Mouse (Mus musculus): ENCODE results near the gene Spata13. TPM values are rescaled to one million over a fixed set of nuclear protein-coding genes. Genes with fewer than 3 reads are reported as not detected.

Gene Spata13
- total RNA-seq (2018; cell fraction: chromatin; rRNA removed): 10 to 100 TPM in 3 of 26 experiments, 1 to 10 TPM in 19, under 1 TPM in 4; 0.57 to 19.9 (median 2.8) TPM
- total RNA-seq (2018; cell fraction: cytosol; rRNA removed): 10 to 100 TPM in 1 of 26 experiments, 1 to 10 TPM in 21, under 1 TPM in 4; 0.68 to 13.5 (median 1.7) TPM
- 10 to 100 TPM in 4 of 26 experiments, 1 to 10 TPM in 22; 1.0 to 14.7 (median 4.2) TPM for total RNA-seq (2018; cell fraction: nucleus; rRNA removed)
- 0.43 to 2.3 TPM (median 2.2 TPM) in 3 replicates for polyA plus RNA-seq (2018)

DNA sequence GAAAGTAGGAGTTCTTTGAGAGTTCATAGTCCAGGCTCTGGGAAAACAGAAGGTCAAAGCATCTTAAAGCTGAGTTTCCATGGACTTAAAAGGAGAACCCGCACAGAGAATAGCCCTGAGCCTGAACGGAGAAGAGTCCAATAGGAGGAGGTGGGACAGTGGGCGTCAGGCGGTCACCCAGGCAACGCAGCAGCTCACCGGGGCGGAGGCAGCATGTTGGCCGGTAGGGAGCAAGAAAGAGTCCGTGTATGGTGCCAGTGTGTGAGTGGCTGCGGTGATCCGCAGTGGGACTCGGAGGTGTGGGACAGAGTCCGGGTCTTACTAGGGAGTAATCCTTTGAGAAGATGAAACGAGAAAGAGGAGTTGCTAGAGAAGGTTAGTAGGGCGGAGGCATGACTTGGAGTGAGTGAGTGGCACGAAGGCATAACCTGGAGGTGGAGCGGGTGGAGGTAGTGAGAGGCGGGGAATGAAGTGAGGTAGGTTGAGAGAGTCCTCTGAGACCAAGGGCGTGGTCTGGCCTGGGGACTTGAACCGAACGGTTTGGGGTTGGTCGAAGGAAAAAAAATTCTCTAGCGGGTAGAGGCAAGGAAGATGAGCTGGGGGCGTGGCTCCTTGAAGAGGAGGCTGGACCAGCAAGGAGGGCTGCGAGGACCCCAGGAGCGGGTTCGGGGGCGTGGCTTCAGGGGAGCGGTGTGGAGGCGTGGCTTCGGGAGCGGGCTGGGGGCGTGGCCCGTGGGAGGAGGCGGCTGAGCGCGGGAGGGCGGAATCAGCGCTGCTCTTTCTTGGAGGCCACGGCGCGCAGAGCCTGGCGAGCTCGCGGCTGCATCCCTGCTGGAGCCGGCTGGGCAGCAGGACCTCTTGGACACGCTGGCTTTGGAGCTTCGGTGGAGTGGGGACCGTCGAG lies at the start of gene Spata13:
Spata13 (plus strand) TSS at position 41 of the 904 bp plus-strand sequence.
- Histone ChIP-seq H3K79me2 (ENCODE audit: inconsistent target) (no peaks in the 10 kb centered on the region), H3K4me3 (ENCODE audit: inconsistent target) (no peak within 1 kb of the TSS), H3K36me3 (ENCODE audit: inconsistent target) (no peaks in the 10 kb centered on the region), H3K27ac (no peak within 1 kb of the TSS)
- WGBS (ENCODE audit: missing documents): under 1% methylated on average over 50 of the region's 50 CpGs

DNA sequence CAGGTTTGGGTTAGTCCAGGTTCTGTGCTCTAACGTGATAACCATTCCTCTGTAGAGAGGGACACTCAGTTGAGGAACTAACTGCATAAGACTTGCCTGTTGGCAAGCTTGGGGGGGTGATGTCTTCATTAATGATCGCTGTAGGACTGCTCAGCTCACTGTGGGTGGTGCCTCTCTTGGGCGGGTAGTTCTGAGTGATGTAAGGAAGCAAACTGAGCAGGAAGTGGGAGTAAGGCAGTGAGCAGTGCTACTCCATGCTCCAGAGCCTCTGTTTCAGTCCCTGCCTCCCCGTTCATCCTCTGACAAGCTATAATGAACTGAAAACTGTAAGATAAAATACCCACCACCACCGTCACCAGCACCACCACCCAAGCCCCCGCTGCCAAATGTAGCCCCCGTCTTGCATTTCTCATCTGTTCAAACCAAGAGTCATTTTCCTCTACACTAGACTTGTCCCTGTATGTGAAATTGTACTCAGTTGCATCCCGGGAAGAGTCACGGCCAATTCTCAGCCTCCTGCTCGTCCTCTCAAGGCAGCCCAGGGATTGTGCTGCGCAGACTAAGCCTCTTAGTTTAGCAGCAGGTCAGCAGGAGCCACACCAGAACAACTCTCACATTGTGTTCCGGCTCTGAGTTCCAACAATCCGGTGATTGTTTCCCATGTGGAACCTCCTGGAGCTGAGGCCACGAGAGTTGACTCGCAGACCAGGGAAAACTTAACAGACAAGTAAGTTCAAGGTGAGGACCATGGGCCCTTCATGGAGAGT lies 46.9 kb upstream of the Spata13 start:
- WGBS (ENCODE audit: missing documents): 80% methylated on average over 15 of the region's 15 CpGs
- Histone ChIP-seq H3K27ac (no peak overlapping the region), H3K36me3 (ENCODE audit: inconsistent target) (no peaks in the 10 kb centered on the region), H3K4me3 (ENCODE audit: inconsistent target) (no peak overlapping the region), H3K79me2 (ENCODE audit: inconsistent target) (no peaks in the 10 kb centered on the region)

GRCm38 (mm10) chr14:60589001-60589400 lies 44.8 kb upstream of the Spata13 start:
- 72% methylated on average over 2 of the region's 2 CpGs for WGBS (ENCODE audit: missing documents)
- no peak overlapping the region for H3K4me3 ChIP-seq (ENCODE audit: inconsistent target)

DNA sequence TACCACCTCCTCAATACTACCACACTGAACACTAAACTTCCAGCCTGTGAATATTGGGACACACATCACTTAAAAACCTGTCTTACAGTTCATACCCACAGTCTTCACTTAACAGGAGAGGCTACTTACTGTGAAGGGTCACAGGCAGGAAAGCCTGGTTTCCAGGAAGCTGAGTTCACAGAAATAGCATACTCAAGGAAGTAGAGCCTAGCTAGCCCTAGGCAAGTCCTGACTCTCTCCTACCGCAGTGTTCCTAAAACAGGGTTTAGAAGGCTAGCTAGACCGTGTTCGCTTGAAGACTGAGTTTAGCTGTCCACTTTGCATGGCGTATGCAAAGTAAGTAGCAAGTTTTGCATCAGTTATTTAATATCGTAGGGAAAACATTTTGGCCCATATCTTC lies 41.5 kb upstream of the Spata13 start:
- Histone ChIP-seq H3K79me2 (ENCODE audit: inconsistent target) (no peaks in the 10 kb centered on the region), H3K27ac (no peak overlapping the region), H3K4me3 (ENCODE audit: inconsistent target) (no peak overlapping the region), H3K36me3 (ENCODE audit: inconsistent target) (no peaks in the 10 kb centered on the region)
- WGBS (ENCODE audit: missing documents): 8% methylated on average over 5 of the region's 5 CpGs

More at GRCm38 (mm10) chr14:60589001-60589400, 44.8 kb upstream of the Spata13 start:
- Histone ChIP-seq H3K36me3 (ENCODE audit: inconsistent target) (no peaks in the 10 kb centered on the region), H3K27ac (no peak overlapping the region), H3K79me2 (ENCODE audit: inconsistent target) (no peaks in the 10 kb centered on the region)

DNA sequence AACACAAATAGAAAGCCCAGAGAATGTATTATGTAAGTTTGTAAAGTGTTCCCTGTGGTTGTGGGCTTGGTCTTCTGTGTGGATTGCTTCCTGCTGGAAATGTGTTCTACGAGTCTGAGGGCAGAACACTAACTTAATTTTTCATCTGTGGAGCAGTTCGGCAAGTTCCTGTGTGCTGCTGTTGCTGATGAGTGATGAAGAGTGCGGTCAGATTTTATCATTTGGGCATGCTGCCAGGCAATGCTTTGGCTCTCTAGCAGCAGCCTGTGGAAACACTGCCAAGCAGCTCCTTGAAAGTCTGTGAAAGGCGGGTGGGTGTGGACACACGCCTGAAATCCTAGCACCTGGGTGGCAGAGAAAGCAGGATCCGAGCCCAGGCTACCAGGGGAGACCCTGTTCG lies 41.0 kb upstream of the Spata13 start:
- Histone ChIP-seq H3K36me3 (ENCODE audit: inconsistent target) (no peaks in the 10 kb centered on the region), H3K27ac (no peak overlapping the region), H3K4me3 (ENCODE audit: inconsistent target) (no peak overlapping the region), H3K79me2 (ENCODE audit: inconsistent target) (no peaks in the 10 kb centered on the region)
- 5% methylated on average over 7 of the region's 7 CpGs for WGBS (ENCODE audit: missing documents)

GRCm38 (mm10) chr14:60597571-60597970 lies 36.2 kb upstream of the Spata13 start:
- H3K79me2 ChIP-seq (ENCODE audit: inconsistent target): no peaks in the 10 kb centered on the region
- H3K27ac ChIP-seq: no peak overlapping the region
- WGBS (ENCODE audit: missing documents): 49% methylated on average over 4 of the region's 4 CpGs

GRCm38 (mm10) chr14:60599044-60599443 lies 34.8 kb upstream of the Spata13 start:
- WGBS (ENCODE audit: missing documents): 50% methylated on average over 2 of the region's 2 CpGs
- no peak overlapping the region for H3K4me3 ChIP-seq (ENCODE audit: inconsistent target)

More at GRCm38 (mm10) chr14:60597571-60597970, 36.2 kb upstream of the Spata13 start:
- Histone ChIP-seq H3K36me3 (ENCODE audit: inconsistent target) (no peaks in the 10 kb centered on the region), H3K4me3 (ENCODE audit: inconsistent target) (no peak overlapping the region)

GRCm38 (mm10) chr14:60605564-60605963 lies 28.2 kb upstream of the Spata13 start:
- H3K79me2 ChIP-seq (ENCODE audit: inconsistent target): no peaks in the 10 kb centered on the region
- no peak overlapping the region for H3K4me3 ChIP-seq (ENCODE audit: inconsistent target)
- no peaks in the 10 kb centered on the region for H3K36me3 ChIP-seq (ENCODE audit: inconsistent target)
- WGBS (ENCODE audit: missing documents): 90% methylated on average over 2 of the region's 2 CpGs
- H3K27ac ChIP-seq: no peak overlapping the region

More at GRCm38 (mm10) chr14:60599044-60599443, 34.8 kb upstream of the Spata13 start:
- Histone ChIP-seq H3K36me3 (ENCODE audit: inconsistent target) (no peaks in the 10 kb centered on the region), H3K79me2 (ENCODE audit: inconsistent target) (no peaks in the 10 kb centered on the region), H3K27ac (no peak overlapping the region)

GRCm38 (mm10) chr14:60606194-60606593 lies 27.6 kb upstream of the Spata13 start:
- 76% methylated on average over 4 of the region's 4 CpGs for WGBS (ENCODE audit: missing documents)
- no peak overlapping the region for H3K27ac ChIP-seq
- no peaks in the 10 kb centered on the region for H3K36me3 ChIP-seq (ENCODE audit: inconsistent target)

GRCm38 (mm10) chr14:60607743-60608142 lies 26.1 kb upstream of the Spata13 start:
- Histone ChIP-seq H3K79me2 (ENCODE audit: inconsistent target) (no peaks in the 10 kb centered on the region), H3K4me3 (ENCODE audit: inconsistent target) (no peak overlapping the region), H3K36me3 (ENCODE audit: inconsistent target) (no peaks in the 10 kb centered on the region), H3K27ac (no peak overlapping the region)
- 81% methylated on average over 3 of the region's 4 CpGs for WGBS (ENCODE audit: missing documents)

More at GRCm38 (mm10) chr14:60606194-60606593, 27.6 kb upstream of the Spata13 start:
- H3K4me3 ChIP-seq (ENCODE audit: inconsistent target): no peak overlapping the region
- no peaks in the 10 kb centered on the region for H3K79me2 ChIP-seq (ENCODE audit: inconsistent target)

GRCm38 (mm10) chr14:60609160-60609559 lies 24.6 kb upstream of the Spata13 start:
- H3K79me2 ChIP-seq (ENCODE audit: inconsistent target): no peaks in the 10 kb centered on the region
- 92% methylated on average over 1 of the region's 1 CpGs for WGBS (ENCODE audit: missing documents)
- no peak overlapping the region for H3K4me3 ChIP-seq (ENCODE audit: inconsistent target)
- H3K27ac ChIP-seq: no peak overlapping the region
- no peaks in the 10 kb centered on the region for H3K36me3 ChIP-seq (ENCODE audit: inconsistent target)

- WGBS (ENCODE audit: missing documents): 77% methylated on average over 6 of the region's 7 CpGs
- H3K36me3 ChIP-seq (ENCODE audit: inconsistent target): no peaks in the 10 kb centered on the region
- no peaks in the 10 kb centered on the region for H3K79me2 ChIP-seq (ENCODE audit: inconsistent target)
- H3K4me3 ChIP-seq (ENCODE audit: inconsistent target): no peak overlapping the region
- no peak overlapping the region for H3K27ac ChIP-seq
These were observed 21.1 kb upstream of the Spata13 start for GRCm38 (mm10) chr14:60612671-60613070.

GRCm38 (mm10) chr14:60621076-60621475 lies 12.7 kb upstream of the Spata13 start:
- H3K4me3 ChIP-seq (ENCODE audit: inconsistent target): no peak overlapping the region
- no peaks in the 10 kb centered on the region for H3K79me2 ChIP-seq (ENCODE audit: inconsistent target)
- H3K36me3 ChIP-seq (ENCODE audit: inconsistent target): no peaks in the 10 kb centered on the region
- H3K27ac ChIP-seq: no peak overlapping the region
- WGBS (ENCODE audit: missing documents): 89% methylated on average over 9 of the region's 9 CpGs

GRCm38 (mm10) chr14:60625486-60625885 lies 8.3 kb upstream of the Spata13 start:
- Histone ChIP-seq H3K36me3 (ENCODE audit: inconsistent target) (no peaks in the 10 kb centered on the region), H3K79me2 (ENCODE audit: inconsistent target) (no peaks in the 10 kb centered on the region), H3K27ac (no peak overlapping the region), H3K4me3 (ENCODE audit: inconsistent target) (no peak overlapping the region)
- 77% methylated on average over 6 of the region's 6 CpGs for WGBS (ENCODE audit: missing documents)
